Mouse (Mus musculus): Measurements from ENCODE around the gene Gse1. TPM values are rescaled to one million over a fixed set of nuclear protein-coding genes. Genes with fewer than 3 reads are reported as not detected.

Gse1 gene
- polyA plus RNA-seq, 1 experiment: 52.4 TPM

DNA sequence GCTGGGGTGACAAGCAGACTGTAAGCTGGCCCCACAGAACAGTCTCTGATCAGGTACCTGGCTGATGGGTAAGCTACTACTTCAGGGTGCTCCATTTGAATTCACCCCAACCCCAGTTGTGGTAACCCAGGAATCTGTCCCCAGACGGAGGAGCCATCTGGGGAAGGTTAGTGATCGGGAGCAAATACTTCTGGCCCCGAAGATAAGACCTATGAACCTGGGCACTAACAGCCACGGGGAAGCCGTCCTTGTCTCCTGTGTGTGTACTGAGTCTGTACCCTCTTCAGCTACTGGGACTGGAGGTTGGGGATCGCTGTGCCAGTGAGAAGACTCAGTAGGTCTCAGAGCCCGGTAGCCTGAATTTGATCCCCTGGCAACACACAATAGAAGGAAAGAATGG, 173.5 kb downstream of the Gse1 start:
- H3K4me3 ChIP-seq (replicated peaks; ENCODE audit: insufficient read depth, low read depth, low read length): no peak overlapping the region
- TF ChIP-seq POLR2A (IDR thresholded peaks at IDR 0.05; ENCODE audit: borderline replicate concordance, insufficient read depth, low read length) (no peak), CTCF (IDR thresholded peaks at IDR 0.05; ENCODE audit: borderline replicate concordance, insufficient read depth, low read depth, low read length) (no peak)
- DNase-seq: no peak
- no peak overlapping the region for H3K27ac ChIP-seq (ENCODE audit: insufficient read depth, low read length)
- WGBS: 97% methylated on average over 7 of the region's 7 CpGs
- no peaks in the 10 kb centered on the region for H3K27me3 ChIP-seq (ENCODE audit: control insufficient read depth, insufficient read depth, low read length)
- H3K4me1 ChIP-seq (ENCODE audit: control insufficient read depth, insufficient read depth, low read length): peaks cover 5% of the 10 kb centered on the region; the same call in 1 of the 2 replicates

DNA sequence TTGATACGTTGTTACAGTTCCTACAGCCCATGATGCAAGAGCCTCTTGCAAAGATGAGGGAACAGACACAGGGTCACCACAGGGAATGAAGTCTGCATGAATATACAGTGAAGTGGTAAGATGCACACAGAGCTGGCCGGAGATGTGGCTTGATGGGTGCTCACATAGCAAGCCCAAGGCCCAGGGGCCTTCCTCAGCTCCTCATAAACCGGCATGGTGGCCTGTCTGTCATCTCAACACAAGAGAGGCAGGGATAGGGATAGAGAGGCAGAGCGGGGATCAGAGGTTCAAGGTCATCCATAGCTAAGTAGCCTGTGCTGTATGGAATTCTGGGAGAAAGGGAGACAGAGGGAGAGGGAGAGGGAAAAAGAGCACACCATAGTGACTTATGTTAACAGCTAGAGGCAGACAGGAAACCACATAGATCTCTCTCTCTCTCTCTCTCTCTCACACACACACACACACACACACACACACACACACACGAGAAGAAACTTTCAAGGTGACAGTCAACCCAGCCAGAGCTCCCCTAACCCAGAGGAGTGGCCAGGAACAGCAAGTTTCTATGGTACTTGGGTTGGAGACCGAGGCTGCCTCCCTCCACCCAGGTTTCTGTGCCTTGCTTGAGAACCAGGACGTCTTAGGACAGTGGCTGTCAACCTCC, 175.5 kb downstream of the Gse1 start:
- 97% methylated on average over 7 of the region's 7 CpGs for WGBS
- Histone ChIP-seq H3K4me1 (ENCODE audit: control insufficient read depth, insufficient read depth, low read length) (peaks cover 14% of the 10 kb centered on the region), H3K27me3 (ENCODE audit: control insufficient read depth, insufficient read depth, low read length) (no peaks in the 10 kb centered on the region), H3K4me3 (replicated peaks; ENCODE audit: insufficient read depth, low read depth, low read length) (no peak overlapping the region), H3K27ac (ENCODE audit: insufficient read depth, low read length) (no peak overlapping the region)
- DNase-seq: no peak
- TF ChIP-seq POLR2A (IDR thresholded peaks at IDR 0.05; ENCODE audit: borderline replicate concordance, insufficient read depth, low read length) (no peak), CTCF (IDR thresholded peaks at IDR 0.05; ENCODE audit: borderline replicate concordance, insufficient read depth, low read depth, low read length) (no peak)

GRCm38 (mm10) chr8:120404609-120405036, 176.4 kb downstream of the Gse1 start:
- H3K27ac ChIP-seq (ENCODE audit: insufficient read depth, low read length): no peak overlapping the region
- no peak overlapping the region for H3K4me3 ChIP-seq (replicated peaks; ENCODE audit: insufficient read depth, low read depth, low read length)
- H3K27me3 ChIP-seq (ENCODE audit: control insufficient read depth, insufficient read depth, low read length): no peaks in the 10 kb centered on the region
- H3K4me1 ChIP-seq (ENCODE audit: control insufficient read depth, insufficient read depth, low read length): peaks cover 21% of the 10 kb centered on the region
- 73% methylated on average over 7 of the region's 7 CpGs for WGBS
- DNase-seq: no peak
- TF ChIP-seq POLR2A (IDR thresholded peaks at IDR 0.05; ENCODE audit: borderline replicate concordance, insufficient read depth, low read length) (no peak), CTCF (IDR thresholded peaks at IDR 0.05; ENCODE audit: borderline replicate concordance, insufficient read depth, low read depth, low read length) (peak; percentile 54)

GRCm38 (mm10) chr8:120406008-120406632, 177.9 kb downstream of the Gse1 start:
- 96% methylated on average over 12 of the region's 12 CpGs for WGBS
- no peak for DNase-seq
- H3K4me1 ChIP-seq (ENCODE audit: control insufficient read depth, insufficient read depth, low read length): peaks cover 34% of the 10 kb centered on the region
- no peak for TF ChIP-seq CTCF (IDR thresholded peaks at IDR 0.05; ENCODE audit: borderline replicate concordance, insufficient read depth, low read depth, low read length)
- TF ChIP-seq POLR2A (IDR thresholded peaks at IDR 0.05; ENCODE audit: borderline replicate concordance, insufficient read depth, low read length): no peak
- H3K27me3 ChIP-seq (ENCODE audit: control insufficient read depth, insufficient read depth, low read length): no peaks in the 10 kb centered on the region
- no peak overlapping the region for H3K4me3 ChIP-seq (replicated peaks; ENCODE audit: insufficient read depth, low read depth, low read length)
- no peak overlapping the region for H3K27ac ChIP-seq (ENCODE audit: insufficient read depth, low read length)

DNA sequence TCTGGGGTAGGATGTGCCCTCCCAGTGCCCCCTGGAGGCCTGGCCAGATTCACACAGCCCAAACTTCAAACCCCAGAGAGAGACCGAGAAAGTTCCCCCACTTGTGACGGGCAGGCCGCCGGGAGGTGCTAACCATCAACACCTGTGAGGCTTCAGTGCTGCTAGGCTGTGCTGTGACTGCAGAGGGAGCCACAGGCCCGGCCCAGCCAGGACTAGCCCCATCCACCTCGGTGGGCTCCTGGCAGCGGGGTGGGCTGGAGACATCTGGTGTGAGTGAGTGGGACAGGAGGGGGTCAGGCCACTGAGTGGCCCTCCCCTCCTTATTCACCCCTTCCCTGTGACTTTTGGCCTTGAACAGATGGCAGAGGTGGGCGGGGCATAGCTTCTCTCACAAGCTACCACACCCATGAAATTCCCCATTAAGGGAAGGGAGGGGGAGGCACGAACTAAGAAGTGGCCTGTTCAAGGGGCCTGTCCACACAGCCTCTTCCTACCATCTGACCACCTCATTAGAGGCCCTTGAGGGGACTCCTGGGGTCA, 179.5 kb downstream of the Gse1 start:
- Histone ChIP-seq H3K4me3 (replicated peaks; ENCODE audit: insufficient read depth, low read depth, low read length) (no peak overlapping the region), H3K27ac (ENCODE audit: insufficient read depth, low read length) (no peak overlapping the region), H3K27me3 (ENCODE audit: control insufficient read depth, insufficient read depth, low read length) (no peaks in the 10 kb centered on the region), H3K4me1 (ENCODE audit: control insufficient read depth, insufficient read depth, low read length) (peaks cover 41% of the 10 kb centered on the region)
- WGBS: 44% methylated on average over 9 of the region's 9 CpGs
- DNase-seq: no peak
- TF ChIP-seq POLR2A (IDR thresholded peaks at IDR 0.05; ENCODE audit: borderline replicate concordance, insufficient read depth, low read length) (no peak), CTCF (IDR thresholded peaks at IDR 0.05; ENCODE audit: borderline replicate concordance, insufficient read depth, low read depth, low read length) (peak; percentile 67)

- peaks cover 48% of the 10 kb centered on the region for H3K4me1 ChIP-seq (ENCODE audit: control insufficient read depth, insufficient read depth, low read length)
Observed at GRCm38 (mm10) chr8:120408241-120409215, 180.3 kb downstream of the Gse1 start.

GRCm38 (mm10) chr8:120409371-120410013, 181.2 kb downstream of the Gse1 start:
- no peak overlapping the region for H3K27ac ChIP-seq (ENCODE audit: insufficient read depth, low read length)
- no peaks in the 10 kb centered on the region for H3K27me3 ChIP-seq (ENCODE audit: control insufficient read depth, insufficient read depth, low read length)
- no peak overlapping the region for H3K4me3 ChIP-seq (replicated peaks; ENCODE audit: insufficient read depth, low read depth, low read length)
- TF ChIP-seq POLR2A (IDR thresholded peaks at IDR 0.05; ENCODE audit: borderline replicate concordance, insufficient read depth, low read length): no peak
- TF ChIP-seq CTCF (IDR thresholded peaks at IDR 0.05; ENCODE audit: borderline replicate concordance, insufficient read depth, low read depth, low read length): no peak
- H3K4me1 ChIP-seq (ENCODE audit: control insufficient read depth, insufficient read depth, low read length): peaks cover 57% of the 10 kb centered on the region
- no peak for DNase-seq
- 33% methylated on average over 11 of the region's 11 CpGs for WGBS

More at GRCm38 (mm10) chr8:120408241-120409215, 180.3 kb downstream of the Gse1 start:
- 46% methylated on average over 14 of the region's 14 CpGs for WGBS
- H3K27ac ChIP-seq (ENCODE audit: insufficient read depth, low read length): no peak overlapping the region
- no peak for TF ChIP-seq CTCF (IDR thresholded peaks at IDR 0.05; ENCODE audit: borderline replicate concordance, insufficient read depth, low read depth, low read length)
- TF ChIP-seq POLR2A (IDR thresholded peaks at IDR 0.05; ENCODE audit: borderline replicate concordance, insufficient read depth, low read length): no peak
- H3K4me3 ChIP-seq (replicated peaks; ENCODE audit: insufficient read depth, low read depth, low read length): no peak overlapping the region
- H3K27me3 ChIP-seq (ENCODE audit: control insufficient read depth, insufficient read depth, low read length): no peaks in the 10 kb centered on the region
- peak; percentile 59 to 65 for DNase-seq

All from cerebellum, adult 2 months (tissue).